Mouse (Mus musculus): ENCODE measurements around the gene Ankrd13d.

DNA sequence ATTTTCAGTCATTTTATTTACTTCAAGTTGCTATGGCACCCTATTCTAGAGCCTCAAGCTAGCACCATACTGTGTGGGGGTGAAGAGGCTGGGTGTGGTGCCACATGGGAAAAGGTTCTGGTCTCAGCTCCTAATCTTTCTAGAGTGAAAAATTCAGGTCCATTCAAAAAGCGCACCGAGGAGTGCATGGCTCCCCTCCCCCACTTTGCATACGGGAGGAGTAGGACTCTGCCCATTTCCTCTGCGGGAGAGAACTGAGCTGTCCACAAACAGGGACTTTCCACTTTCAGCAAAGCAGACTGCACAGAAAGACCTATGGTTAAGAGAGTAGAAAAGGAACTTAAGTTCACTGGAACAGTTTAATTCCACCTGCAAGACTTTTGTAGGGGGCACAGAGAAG lies 49.7 kb upstream of the Ankrd13d start:
- TF ChIP-seq CTCF (IDR thresholded peaks at IDR 0.05; ENCODE audit: low read depth) (no peak), EP300 (IDR thresholded peaks at IDR 0.05; ENCODE audit: low read depth) (no peak)

Measured in heart, postnatal 0 days (tissue).